Mouse (Mus musculus) heart, embryonic 12.5 days (tissue): ENCODE measurements at regions not wholly inside any gene's neighbourhood (a gene's known extent, or its start where the extent isn't known, plus 50 kb on each side); places are given as distances from the start of the nearest gene placed in this dataset.

Experiments used
- ATAC-seq: fragments of 200-750 bp; cut with Nextera tagmentation; 2 replicates; pipeline ENCODE4 v1.8.0; 2017; ENCODE audit warnings: moderate TSS enrichment, moderate library complexity; ENCODE audit not compliant: insufficient number of reproducible peaks, low FRiP score
- H3K27ac ChIP-seq: fragments of 300-500 bp; sonication (generic); 2 replicates; pipeline ENCODE4 v1.5.1; 2016; ENCODE audit warnings: mild to moderate bottlenecking, moderate library complexity; ENCODE audit not compliant: poor library complexity, severe bottlenecking
- H3K27me3 ChIP-seq: fragments of 300-500 bp; sonication (generic); replicated peaks from 2 replicates; pipeline ENCODE4 v1.6.1; 2016; ENCODE audit warnings: mild to moderate bottlenecking, moderate library complexity
- H3K36me3 ChIP-seq: fragments of 300-500 bp; sonication (generic); 2 replicates; pipeline ENCODE4 v1.6.1; 2016; ENCODE audit warnings: mild to moderate bottlenecking, moderate library complexity
- H3K4me1 ChIP-seq: fragments of 300-500 bp; sonication (generic); replicated peaks from 2 replicates; pipeline ENCODE4 v1.6.1; 2016; ENCODE audit warnings: mild to moderate bottlenecking
- H3K4me2 ChIP-seq: fragments of 300-500 bp; sonication (generic); 2 replicates; pipeline ENCODE4 v1.6.1; 2016; ENCODE audit warnings: mild to moderate bottlenecking, moderate library complexity
- H3K4me3 ChIP-seq: fragments of 300-500 bp; sonication (generic); 2 replicates; pipeline ENCODE4 v1.5.1; 2016; ENCODE audit warnings: mild to moderate bottlenecking
- H3K9ac ChIP-seq: fragments of 300-500 bp; sonication (generic); 2 replicates; pipeline ENCODE4 v1.6.1; 2016; ENCODE audit warnings: mild to moderate bottlenecking, moderate library complexity
- H3K9me3 ChIP-seq: fragments of 300-500 bp; sonication (generic); replicated peaks from 2 replicates; pipeline ENCODE4 v1.6.1; 2016; ENCODE audit warnings: mild to moderate bottlenecking, moderate library complexity
- WGBS: fragments of 180-500 bp; shearing (Covaris S2); methylation state at CpG from one replicate; pipeline ENCODE4 v1.1.7; 2016; 5-methylcytosine and 5-hydroxymethylcytosine counted together

DNA sequence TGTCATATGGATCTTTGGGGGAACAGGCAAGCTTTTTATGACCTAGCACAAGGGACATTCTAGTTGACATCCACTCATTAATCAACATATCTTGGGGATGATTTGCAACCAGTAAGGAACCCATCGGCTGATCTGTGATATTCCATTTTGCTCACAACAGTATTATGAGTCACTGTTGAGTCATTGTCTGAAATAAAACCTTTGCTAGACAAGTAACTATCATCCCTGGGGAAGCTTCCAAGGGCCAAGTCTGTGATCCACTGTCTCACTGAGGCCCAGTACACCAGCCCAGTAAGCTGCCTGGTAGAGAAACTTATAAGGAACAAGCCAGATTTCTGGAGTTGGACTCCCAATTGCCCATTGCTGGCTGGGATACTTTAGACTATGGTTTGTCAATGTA, 111.8 kb upstream of the Plxna4 start:
- H3K4me1 ChIP-seq, result no peaks in the 10 kb centered on the region
- no peak overlapping the region for H3K27ac ChIP-seq
- no peak for ATAC-seq
- no peaks in the 10 kb centered on the region for H3K27me3 ChIP-seq
- no peaks in the 10 kb centered on the region for H3K9me3 ChIP-seq
- no peak overlapping the region for H3K9ac ChIP-seq
- H3K4me3 ChIP-seq, result no peak overlapping the region
- H3K36me3 ChIP-seq, result no peaks in the 10 kb centered on the region
- WGBS, result 88% methylated on average over 1 of the region's 1 CpGs
- H3K4me2 ChIP-seq, result no peak overlapping the region

DNA sequence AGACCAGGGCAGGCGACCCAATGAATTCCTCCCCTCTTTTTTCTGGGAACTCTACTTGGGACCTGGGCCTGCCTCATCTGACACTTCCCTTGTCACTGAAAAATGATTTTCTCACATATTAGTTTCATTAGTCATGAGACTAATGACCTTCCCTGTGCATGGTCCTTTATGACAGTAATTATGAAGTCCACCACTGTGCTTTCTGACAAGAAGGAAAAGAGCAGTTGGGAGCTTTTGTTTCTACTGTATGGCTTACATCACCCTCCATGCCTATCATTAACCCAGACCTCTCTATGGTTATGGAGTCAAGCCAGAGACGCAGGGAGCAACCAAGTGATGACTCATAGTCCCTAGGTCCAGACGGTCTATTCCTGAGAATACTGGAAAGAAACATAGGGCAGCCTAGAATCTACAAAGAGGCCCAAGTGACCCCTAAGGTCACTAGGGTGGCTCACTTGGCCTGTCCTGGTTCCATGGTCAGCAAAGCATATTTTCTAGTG, 109.8 kb upstream of the Plxna4 start:
- Histone ChIP-seq H3K4me1 (no peaks in the 10 kb centered on the region), H3K27me3 (no peaks in the 10 kb centered on the region), H3K36me3 (no peaks in the 10 kb centered on the region), H3K4me2 (no peak overlapping the region), H3K27ac (no peak overlapping the region), H3K9me3 (no peaks in the 10 kb centered on the region), H3K9ac (no peak overlapping the region), H3K4me3 (no peak overlapping the region)
- no peak for ATAC-seq
- 67% methylated on average over 3 of the region's 3 CpGs for WGBS

DNA sequence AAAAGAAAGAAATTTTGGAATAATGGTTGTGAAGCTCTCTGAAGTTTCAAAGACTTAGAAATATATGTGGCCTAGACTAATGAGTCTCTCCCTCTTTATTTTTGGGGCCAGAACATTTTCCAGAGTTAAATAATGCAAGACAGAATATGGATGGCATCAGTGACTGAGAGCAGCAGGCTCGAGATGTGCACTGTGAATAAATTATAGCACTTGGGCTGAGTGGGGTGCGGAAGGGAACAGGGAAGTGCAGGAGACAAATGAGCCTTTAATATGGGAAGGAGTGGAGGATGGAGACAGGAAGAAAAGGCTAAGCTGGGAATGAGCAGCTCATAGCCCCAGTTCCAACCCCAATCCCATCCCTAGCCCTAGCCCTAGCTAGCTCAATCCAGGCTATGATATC, 108.0 kb upstream of the Plxna4 start:
- 79% methylated on average over 2 of the region's 2 CpGs for WGBS
- no peak overlapping the region for H3K9ac ChIP-seq
- H3K4me2 ChIP-seq, result no peak overlapping the region
- H3K4me1 ChIP-seq, result no peaks in the 10 kb centered on the region
- no peaks in the 10 kb centered on the region for H3K9me3 ChIP-seq
- H3K4me3 ChIP-seq, result no peak overlapping the region
- H3K36me3 ChIP-seq, result no peaks in the 10 kb centered on the region
- ATAC-seq, result no peak
- no peak overlapping the region for H3K27ac ChIP-seq
- no peaks in the 10 kb centered on the region for H3K27me3 ChIP-seq

DNA sequence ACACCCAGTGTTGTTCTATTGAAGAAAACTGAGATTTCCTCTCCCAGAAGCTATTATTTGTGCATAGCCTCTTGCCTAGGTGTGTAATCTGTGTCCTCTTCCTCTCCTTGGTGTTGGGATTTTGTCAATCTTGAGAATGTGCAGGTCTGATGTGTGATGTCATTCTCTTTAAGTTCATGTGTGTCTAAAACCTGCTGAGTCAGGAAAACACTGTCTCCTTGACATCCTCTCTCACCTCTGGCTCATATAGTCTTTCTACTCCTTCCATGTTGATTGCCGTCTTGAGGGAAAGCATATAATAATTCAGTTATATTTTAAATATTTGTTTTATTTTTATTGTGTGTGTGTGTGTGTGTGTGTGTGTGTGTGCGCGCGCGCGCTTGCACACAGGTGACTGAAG, 84.6 kb upstream of the Plxna4 start:
- Histone ChIP-seq H3K4me2 (no peak overlapping the region), H3K4me3 (no peak overlapping the region), H3K4me1 (no peaks in the 10 kb centered on the region), H3K27ac (no peak overlapping the region), H3K9me3 (no peaks in the 10 kb centered on the region; the same call in 1 of the 2 replicates), H3K36me3 (no peaks in the 10 kb centered on the region), H3K27me3 (no peaks in the 10 kb centered on the region), H3K9ac (no peak overlapping the region)
- no peak for ATAC-seq
- WGBS, result 97% methylated on average over 6 of the region's 6 CpGs

DNA sequence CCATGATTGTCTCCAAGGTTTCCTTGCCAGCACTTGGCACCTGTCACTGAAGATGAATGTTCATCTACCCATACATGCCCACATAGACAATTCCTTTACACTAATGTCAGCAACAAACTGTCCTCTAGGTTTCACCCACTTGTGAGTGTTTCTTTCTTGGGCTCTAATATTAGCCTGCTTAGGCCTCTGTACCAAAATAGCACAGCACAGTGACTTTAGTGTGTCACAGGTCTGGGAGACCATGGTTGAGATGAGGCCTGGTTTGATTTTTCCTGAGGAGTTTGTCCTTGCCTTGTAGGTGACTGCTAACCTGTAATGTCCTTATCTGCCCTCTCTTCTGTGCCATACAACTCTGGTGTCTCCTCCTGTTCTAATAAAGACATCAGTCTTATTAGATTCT, 71.8 kb upstream of the Plxna4 start:
- Histone ChIP-seq H3K27me3 (no peaks in the 10 kb centered on the region), H3K9me3 (no peaks in the 10 kb centered on the region; the same call in 1 of the 2 replicates), H3K27ac (peak overlapping the region; percentile 62; the same call in 1 of the 2 replicates), H3K4me2 (no peak overlapping the region), H3K9ac (no peak overlapping the region), H3K4me1 (peaks cover 6% of the 10 kb centered on the region), H3K36me3 (no peaks in the 10 kb centered on the region), H3K4me3 (no peak overlapping the region)
- ATAC-seq, result no peak

DNA sequence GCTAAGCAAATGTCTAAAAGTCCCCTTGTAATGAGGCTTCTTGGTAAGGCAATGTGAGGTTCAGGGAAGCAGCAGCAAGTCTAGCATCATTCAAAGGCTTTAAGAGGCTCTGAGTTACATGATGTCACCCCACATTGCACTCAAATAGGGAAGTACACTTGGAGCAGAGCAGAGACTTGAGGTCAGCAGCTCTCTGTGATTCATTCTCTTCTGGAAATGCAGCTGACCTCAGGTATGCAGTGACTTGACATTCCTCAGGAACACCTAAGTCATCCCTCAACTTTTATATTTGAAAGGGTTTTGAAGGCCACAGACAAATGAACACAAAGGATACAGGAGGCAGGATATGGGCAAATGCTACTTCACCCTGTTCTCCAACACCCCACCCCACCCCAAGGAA, 69.4 kb upstream of the Plxna4 start:
- ATAC-seq, result no peak

DNA sequence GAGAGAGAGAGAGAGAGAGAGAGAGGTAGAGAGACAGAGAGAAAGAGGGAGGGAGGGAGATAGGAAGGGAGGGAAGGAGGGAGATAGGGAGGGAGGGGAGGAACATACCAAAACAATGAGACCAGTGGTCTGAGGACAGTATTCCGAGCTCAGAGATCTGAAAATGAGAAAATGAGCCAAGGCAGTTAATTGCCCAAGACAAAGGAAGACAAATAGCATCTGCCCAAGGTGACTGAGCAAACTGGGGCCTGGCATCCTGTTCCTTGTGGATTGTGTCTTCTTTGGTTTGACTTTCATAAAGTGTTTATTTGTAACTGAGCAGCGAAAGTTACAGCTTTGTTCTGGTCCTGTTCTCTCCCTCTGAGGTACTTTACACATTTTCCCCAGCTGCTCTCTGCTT, 66.2 kb upstream of the Plxna4 start:
- H3K4me1 ChIP-seq, result no peaks in the 10 kb centered on the region
- H3K4me3 ChIP-seq, result no peak overlapping the region
- 60% methylated on average over 2 of the region's 2 CpGs for WGBS
- H3K4me2 ChIP-seq, result no peak overlapping the region
- no peaks in the 10 kb centered on the region for H3K36me3 ChIP-seq
- H3K9ac ChIP-seq, result no peak overlapping the region
- no peaks in the 10 kb centered on the region; the same call in 1 of the 2 replicates for H3K9me3 ChIP-seq
- no peak for ATAC-seq
- H3K27ac ChIP-seq, result no peak overlapping the region
- no peaks in the 10 kb centered on the region for H3K27me3 ChIP-seq

More for the DNA sequence above, 69.4 kb upstream of the Plxna4 start:
- no peak overlapping the region for H3K4me3 ChIP-seq
- H3K4me2 ChIP-seq, result no peak overlapping the region
- H3K27me3 ChIP-seq, result no peaks in the 10 kb centered on the region
- no peaks in the 10 kb centered on the region for H3K36me3 ChIP-seq
- H3K27ac ChIP-seq, result no peak overlapping the region
- H3K9me3 ChIP-seq, result no peaks in the 10 kb centered on the region; the same call in 1 of the 2 replicates
- H3K4me1 ChIP-seq, result peaks cover 6% of the 10 kb centered on the region
- H3K9ac ChIP-seq, result no peak overlapping the region

DNA sequence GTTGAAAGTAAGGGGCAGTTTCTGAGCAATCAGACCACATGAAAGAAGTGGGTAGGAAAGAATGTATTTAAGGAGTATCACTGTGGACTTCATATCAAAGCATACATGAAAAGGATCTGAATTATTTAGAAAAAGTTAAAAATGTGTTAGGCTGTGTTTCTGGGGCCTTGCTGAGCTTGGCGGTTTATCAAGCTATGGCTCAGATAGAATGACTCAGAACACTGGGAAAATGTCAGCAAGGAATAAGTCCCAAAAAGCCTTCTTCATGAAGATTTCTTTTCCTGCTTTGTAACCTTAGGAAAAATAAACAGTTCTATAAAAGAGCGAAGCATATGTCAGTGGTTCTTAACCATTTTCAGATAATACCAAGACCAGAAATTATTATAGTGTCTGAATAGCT, 56.0 kb upstream of the Plxna4 start:
- Histone ChIP-seq H3K27ac (no peak overlapping the region), H3K9ac (no peak overlapping the region), H3K36me3 (no peaks in the 10 kb centered on the region), H3K9me3 (no peaks in the 10 kb centered on the region), H3K4me2 (no peak overlapping the region), H3K4me3 (no peak overlapping the region), H3K27me3 (no peaks in the 10 kb centered on the region), H3K4me1 (no peaks in the 10 kb centered on the region)
- no peak for ATAC-seq
- 79% methylated on average over 2 of the region's 2 CpGs for WGBS

DNA sequence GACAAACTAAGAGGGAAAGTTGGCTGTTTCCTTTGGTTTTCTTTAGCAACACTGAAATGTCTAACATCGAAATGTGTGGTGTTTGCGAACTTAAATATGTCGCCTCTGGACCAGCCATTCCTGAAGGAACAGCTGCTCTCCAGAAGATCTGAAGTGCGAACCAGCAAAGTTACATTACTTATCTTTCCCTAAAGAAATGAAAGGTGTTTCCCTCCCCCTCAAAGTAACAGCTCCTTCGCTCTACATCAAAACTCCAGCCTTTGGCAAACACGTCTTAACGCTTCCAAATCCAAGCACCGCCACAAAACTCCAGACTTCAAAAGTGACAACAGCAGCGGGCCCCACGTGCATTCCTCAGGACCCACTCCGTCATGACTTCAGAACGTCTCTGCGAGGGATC, 50.9 kb upstream of the Plxna4 start:
- Histone ChIP-seq H3K9me3 (no peaks in the 10 kb centered on the region), H3K4me1 (peaks cover 7% of the 10 kb centered on the region; the same call in 1 of the 2 replicates), H3K27ac (no peak overlapping the region), H3K27me3 (no peaks in the 10 kb centered on the region), H3K4me2 (no peak overlapping the region), H3K9ac (no peak overlapping the region), H3K4me3 (no peak overlapping the region), H3K36me3 (no peaks in the 10 kb centered on the region)
- 74% methylated on average over 13 of the region's 13 CpGs for WGBS
- ATAC-seq, result no peak
